Mouse (Mus musculus): Measurements from ENCODE around the gene Mab21l1.

Mab21l1 gene

GRCm38 (mm10) chr3:55782056-55782687 is at the start of gene Mab21l1:
Mab21l1 (plus strand) TSS chr3:55782510.
- no peak for DNase-seq

GRCm38 (mm10) chr3:55733665-55734064 is 48.6 kb upstream of the Mab21l1 start:
- DNase-seq = no peak

- DNase-seq = no peak
Observed at GRCm38 (mm10) chr3:55741428-55741827, 40.9 kb upstream of the Mab21l1 start.

DNA sequence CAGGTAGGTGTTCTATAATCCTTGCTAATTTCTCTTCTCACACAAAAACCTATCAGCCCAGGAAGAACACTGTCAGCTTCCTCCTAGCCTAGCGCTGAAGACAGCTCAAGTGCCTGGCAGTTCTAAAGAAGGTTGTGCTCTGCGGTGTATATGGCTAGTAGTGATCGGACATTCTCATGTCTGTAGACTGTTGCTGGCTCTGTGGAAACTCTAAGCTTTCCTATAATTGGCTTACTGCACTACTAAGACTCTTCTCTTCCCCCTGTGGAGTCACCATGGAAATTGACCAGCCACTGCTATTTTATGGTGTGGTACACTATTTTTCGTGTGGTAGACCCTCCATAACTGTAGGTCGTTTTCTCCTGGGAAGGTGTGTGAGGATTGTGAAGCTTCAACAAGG is 40.1 kb upstream of the Mab21l1 start:
- DNase-seq = no peak

DNA sequence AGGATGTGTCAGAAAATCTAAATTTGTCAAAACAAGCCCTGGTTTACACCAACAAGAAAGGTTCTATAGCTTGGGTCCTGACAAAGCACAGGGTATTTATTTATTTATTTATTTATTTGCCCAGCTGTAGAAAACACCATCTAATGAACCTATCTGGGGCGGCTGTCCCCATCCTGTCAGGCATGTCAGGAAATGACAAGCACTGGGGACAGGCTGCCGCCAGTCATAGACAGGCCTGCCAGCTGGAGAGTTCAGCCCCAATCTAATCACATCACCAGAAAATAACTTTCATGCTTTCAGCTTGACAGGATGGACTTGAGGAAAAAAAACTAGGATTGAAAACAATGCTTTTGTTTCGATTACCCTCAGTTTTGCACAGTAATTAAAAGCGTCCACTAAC is 39.7 kb upstream of the Mab21l1 start:
- DNase-seq = no peak

GRCm38 (mm10) chr3:55743885-55744284 is 38.4 kb upstream of the Mab21l1 start:
- no peak for DNase-seq

DNA sequence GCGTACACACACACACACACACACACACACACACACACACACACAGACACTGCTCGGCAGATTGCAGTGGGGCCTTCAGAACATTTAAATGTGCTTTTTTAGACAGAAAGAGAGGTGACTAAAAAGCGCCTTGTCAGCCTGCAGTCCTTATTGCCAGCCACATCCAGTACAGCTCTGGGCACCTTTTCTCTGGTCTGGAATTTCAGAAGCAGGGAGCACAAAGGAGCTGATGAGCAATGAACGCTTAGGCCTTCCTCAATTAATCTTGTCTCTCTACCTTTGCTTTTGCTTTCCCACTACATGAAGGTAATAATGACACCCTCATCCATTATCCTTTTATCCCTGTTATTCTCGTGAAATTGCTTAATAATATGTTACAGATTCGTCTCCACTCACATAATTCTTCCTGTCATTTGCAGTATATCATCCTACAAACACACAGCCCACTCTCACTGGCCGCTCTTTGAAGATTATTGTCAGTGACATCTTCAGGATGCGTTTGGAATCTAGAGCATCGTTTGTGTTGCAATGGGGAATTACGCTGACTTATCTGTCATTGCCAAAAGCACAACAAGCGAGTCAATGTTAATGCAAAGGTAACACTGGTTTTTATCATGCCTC is 31.8 kb upstream of the Mab21l1 start:
- no peak for DNase-seq

DNA sequence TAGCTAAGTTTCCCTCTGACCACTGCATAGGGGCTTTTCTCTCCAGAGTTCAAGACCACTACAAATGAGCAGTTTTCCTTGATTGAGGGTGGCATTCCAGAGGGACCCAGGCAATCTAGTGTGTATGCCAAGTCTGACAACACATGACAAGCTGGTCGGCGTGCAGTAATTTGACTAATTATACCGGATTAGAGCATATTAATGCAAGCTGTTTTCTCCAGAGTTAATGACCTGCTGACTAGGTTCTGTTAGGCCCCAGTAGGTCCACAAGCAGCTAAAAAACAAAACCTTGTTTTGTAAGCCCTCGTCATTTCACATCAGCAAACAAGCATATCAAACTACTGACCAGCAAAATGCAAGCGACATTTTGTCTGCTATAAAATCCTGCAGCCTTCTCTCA is 30.9 kb upstream of the Mab21l1 start:
- no peak for DNase-seq

DNA sequence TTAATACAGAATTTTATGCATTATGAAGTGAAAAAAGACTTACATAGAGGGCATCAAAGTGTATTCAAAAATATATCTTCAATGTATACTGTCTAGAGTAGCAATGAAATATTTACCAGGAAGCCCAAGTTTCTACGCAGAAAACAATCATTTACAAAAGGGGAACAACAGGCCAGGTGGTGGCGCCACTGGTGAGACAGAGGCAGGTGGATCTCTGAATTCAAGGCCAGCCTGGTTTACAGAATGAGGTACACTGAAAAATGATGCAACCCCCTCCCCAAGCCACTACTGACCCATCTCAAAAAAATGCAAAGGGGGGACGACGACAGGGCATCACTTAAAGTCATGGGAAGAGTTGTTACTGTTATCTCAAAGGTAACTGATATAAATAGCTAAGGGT is 29.8 kb upstream of the Mab21l1 start:
- no peak for DNase-seq

- no peak for DNase-seq
Observed at GRCm38 (mm10) chr3:55753872-55754271, 28.4 kb upstream of the Mab21l1 start.

DNA sequence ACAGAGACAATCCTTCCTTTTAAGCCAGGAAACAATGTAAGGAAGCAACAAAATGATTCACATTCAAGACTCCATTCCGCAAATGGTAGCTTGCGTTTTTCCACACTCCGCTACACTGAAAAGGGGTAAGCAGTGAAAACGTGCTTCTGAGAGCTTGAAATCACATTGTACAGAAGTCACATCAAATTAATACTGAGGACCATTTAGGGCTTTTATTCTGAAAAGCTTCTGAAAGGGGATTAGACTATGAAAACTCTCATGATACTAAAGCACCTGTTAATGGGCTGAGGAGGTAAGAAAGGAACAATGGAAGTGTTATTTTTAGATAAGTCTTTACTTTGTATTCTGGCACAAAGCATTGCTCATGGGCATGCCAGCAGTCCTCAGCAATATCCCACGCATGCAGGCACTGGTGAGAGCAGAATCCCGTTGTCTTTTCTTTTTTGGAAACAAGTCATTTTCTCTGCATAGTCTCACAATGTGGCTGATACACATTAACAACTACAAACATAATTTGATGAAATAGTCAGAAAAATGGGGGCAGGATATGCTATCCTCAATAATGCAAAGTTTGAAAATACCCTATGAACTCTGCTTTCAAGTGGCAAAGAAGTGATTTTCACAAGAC is 27.2 kb upstream of the Mab21l1 start:
- no peak for DNase-seq

- peak; percentile 6 for DNase-seq
Observed at GRCm38 (mm10) chr3:55755805-55756601, 26.3 kb upstream of the Mab21l1 start.

GRCm38 (mm10) chr3:55756602-55757190 is 25.6 kb upstream of the Mab21l1 start:
- peak; percentile 35 for DNase-seq

- DNase-seq = no peak
Observed at GRCm38 (mm10) chr3:55758297-55758696, 24.0 kb upstream of the Mab21l1 start.

DNA sequence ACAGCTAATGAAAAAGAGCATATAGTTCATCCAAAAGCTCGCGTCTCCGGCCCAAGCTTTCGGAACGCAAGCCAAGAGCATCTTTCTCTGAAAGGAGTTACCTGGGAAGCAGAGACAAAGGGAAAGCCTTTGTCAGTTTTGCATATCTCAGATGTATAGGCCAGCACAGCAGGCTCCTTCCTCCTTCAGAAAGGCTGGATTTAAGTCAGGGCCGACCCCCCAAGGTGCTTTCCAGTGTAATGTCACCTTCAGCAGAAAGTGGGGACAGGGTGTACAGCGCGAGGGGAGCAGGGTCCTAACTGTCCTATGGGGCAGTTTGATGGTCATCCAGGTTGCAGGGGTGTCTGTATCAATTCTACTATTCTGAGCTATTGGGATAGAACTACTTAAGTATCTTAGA is 18.7 kb upstream of the Mab21l1 start:
- no peak for DNase-seq

- no peak for DNase-seq
Observed at GRCm38 (mm10) chr3:55768654-55769053, 13.7 kb upstream of the Mab21l1 start.

DNA sequence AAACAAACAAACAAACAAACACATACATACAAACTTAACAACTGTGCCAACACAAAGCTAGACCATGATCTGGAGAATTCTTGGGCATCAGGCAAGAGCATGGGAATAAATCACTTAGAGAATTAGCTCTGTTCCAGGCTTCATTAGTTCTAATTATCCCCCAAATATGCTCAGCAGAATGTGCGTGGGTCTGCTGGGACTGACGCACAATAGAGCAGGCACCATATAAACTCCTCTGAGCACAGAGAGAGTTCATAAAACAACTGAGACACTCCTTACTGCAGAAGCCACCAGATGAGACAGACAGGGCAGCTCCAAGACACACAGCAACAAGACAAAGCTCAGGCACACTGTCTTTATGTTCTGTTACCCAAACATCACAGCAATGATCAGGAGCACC is 13.0 kb upstream of the Mab21l1 start:
- no peak for DNase-seq

DNA sequence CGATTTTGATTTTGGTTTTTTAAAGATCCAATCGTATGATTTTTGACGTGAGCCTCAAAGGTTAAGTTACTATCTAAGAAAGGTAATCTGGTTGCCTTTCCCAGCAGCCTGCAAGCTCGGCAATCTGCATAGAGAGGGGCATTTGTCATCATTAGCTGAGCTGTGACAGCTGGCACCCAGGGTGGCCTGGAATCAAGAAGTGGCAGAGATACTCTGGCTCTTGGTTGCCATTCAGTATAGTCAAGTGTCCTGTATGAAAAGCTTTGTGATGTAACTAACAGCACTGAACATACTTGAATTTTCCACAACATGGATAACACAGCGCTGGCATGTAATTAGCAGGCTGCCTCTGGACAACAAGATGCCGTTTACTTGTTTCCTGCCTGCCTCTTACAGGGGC is 8.1 kb upstream of the Mab21l1 start:
- DNase-seq = no peak

GRCm38 (mm10) chr3:55775245-55775644 is 7.1 kb upstream of the Mab21l1 start:
- no peak for DNase-seq

DNA sequence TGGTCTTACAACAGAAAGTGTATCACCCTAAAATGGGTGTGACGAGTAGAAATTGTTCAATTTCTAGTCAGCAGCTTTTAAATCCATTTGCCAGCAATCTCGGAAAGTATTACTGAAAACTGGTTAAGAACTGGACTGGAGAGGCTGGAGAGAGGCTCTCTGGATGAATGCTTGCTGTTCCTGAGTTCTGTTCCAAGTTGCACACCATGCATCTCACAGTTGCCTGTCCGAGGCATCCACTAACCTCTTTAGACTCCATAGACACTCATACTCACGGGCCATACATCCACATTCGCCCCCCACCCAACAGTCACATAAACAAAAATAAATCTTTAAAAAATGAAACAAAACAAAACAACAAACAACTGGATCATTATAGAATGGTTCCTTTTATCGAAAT is 6.6 kb upstream of the Mab21l1 start:
- no peak for DNase-seq

- DNase-seq = no peak
Observed at GRCm38 (mm10) chr3:55777501-55777900, 4.8 kb upstream of the Mab21l1 start.

DNA sequence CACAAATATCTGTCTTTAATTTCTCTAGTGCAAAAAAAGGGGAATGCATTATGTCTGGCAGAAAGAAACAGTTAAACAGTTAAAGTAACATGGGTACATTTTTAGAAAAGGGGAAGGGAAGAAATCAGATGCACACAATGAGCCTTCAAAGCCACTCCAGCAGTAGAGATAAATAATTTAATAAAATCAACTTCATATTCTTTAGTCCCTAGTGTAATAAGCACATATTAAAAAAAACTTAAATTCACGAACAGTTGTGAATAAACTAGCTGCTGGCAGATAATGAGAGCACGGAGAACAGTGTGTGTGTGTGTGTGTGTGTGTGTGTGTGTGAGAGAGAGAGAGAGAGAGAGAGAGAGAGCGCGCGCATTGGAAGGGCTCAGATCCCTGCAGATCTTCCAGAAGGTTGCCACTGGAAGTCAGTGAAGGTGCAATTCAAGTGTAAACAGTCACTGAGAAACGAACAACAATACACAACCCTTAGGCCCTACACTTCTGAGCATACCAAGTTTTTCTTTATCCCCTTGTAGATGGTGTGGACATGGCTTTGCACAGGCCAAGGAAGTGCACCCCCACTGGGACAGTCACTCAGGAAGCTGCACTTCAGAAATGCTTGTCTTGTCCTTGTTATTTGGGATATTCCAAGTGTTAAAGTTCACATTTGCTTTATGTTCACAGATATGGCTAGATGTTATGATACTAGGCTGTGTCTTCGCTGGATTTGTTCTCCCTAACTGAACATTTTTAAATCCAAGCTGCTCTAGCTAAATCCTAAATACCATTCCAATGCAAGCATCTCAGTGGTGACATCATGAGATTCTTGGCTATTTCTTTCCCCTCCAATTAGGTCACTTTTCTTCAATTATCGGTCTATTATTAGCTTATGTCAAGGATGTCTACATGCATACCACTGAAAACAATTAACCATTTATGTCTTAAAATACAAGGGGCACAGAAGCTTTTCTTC is 3.3 kb upstream of the Mab21l1 start:
- DNase-seq = no peak
